ENCODE assay signal across 28 mouse cellular contexts in the genomic region with DNA sequence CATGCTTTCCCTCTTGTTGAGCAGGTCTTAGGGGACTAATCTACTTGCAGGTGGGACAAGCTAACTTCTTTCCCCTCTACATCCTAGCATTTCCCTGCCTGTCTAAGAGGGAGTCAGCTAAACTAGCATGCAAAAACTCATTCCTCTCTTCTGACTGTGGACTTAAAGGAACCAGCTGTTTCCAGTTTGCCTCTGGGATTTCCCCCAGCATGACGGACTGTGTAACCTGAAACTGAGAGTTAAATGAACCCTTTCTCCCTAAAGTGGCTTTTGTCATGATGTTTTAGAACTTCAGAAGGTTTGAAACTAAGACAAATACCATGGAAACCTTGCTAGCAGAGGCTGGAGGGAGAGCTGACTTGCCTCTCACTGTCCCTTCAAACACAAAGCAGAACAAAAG.
"Had no signal": no experiment of that assay in that cellular context is flagged by ENCODE, and none has a peak within 500 bp of the region (broad histone marks: within the 10 kb centered on the region; RNA-seq: fewer than 3 reads in every experiment).

No protein-coding gene starts in this region.

- DNase-seq: gastrocnemius, adult 2 months; gastrocnemius, postnatal 10 days; gastrocnemius, postnatal 25 days; heart, adult 18-20 months; heart, postnatal 10 days; heart, postnatal 4 days; kidney, adult 11 months; kidney, adult 2 months; kidney, adult 9 months; kidney, postnatal 14 days; kidney, postnatal 36 days; layer of hippocampus, adult 9-11 months; layer of hippocampus, postnatal 36 days; left cerebral cortex, postnatal 4 days had no signal

- H3K27ac ChIP-seq: gastrocnemius, adult 2 months; heart, embryonic 10.5 days; hindbrain, embryonic 10.5 days; hindbrain, embryonic 13.5 days; hindbrain, embryonic 15.5 days; hindbrain, postnatal 0 days; kidney, embryonic 15.5 days; kidney, postnatal 0 days; left cerebral cortex, adult 2 months; limb, embryonic 13.5 days; limb, embryonic 15.5 days; liver, embryonic 12.5 days; liver, embryonic 14.5 days had no signal

- H3K4me2 ChIP-seq: heart, embryonic 12.5 days; hindbrain, embryonic 13.5 days; hindbrain, embryonic 15.5 days; kidney, embryonic 15.5 days; limb, embryonic 13.5 days; limb, embryonic 15.5 days; liver, embryonic 12.5 days had no signal

- H3K9ac ChIP-seq: heart, embryonic 12.5 days; hindbrain, embryonic 13.5 days; hindbrain, embryonic 15.5 days; kidney, embryonic 15.5 days; limb, embryonic 13.5 days; limb, embryonic 15.5 days; liver, embryonic 12.5 days; liver, embryonic 14.5 days had no signal

- H3K4me3 ChIP-seq: gastrocnemius, adult 2 months; heart, embryonic 10.5 days; heart, embryonic 12.5 days; hindbrain, embryonic 10.5 days; hindbrain, embryonic 13.5 days; hindbrain, embryonic 15.5 days; kidney, embryonic 15.5 days; left cerebral cortex, adult 2 months; limb, embryonic 13.5 days; limb, embryonic 15.5 days; liver, embryonic 12.5 days had no signal

- H3K4me1 ChIP-seq: limb, embryonic 15.5 days had no signal

- H3K27me3 ChIP-seq: heart, embryonic 12.5 days; hindbrain, embryonic 13.5 days; hindbrain, embryonic 15.5 days; kidney, embryonic 15.5 days; limb, embryonic 13.5 days; limb, embryonic 15.5 days; liver, embryonic 12.5 days had no signal

- H3K9me3 ChIP-seq: heart, embryonic 10.5 days; heart, embryonic 12.5 days; hindbrain, embryonic 10.5 days; hindbrain, embryonic 13.5 days; hindbrain, embryonic 15.5 days; kidney, embryonic 15.5 days; limb, embryonic 15.5 days; liver, embryonic 12.5 days had no signal

- ATAC-seq: hindbrain, postnatal 0 days; intestine, embryonic 16.5 days; liver, embryonic 12.5 days had no signal

- H3K36me3 ChIP-seq: heart, embryonic 12.5 days; hindbrain, embryonic 10.5 days; hindbrain, embryonic 13.5 days; hindbrain, embryonic 15.5 days; kidney, embryonic 15.5 days; limb, embryonic 13.5 days; limb, embryonic 15.5 days; liver, embryonic 12.5 days had no signal
